Mouse (Mus musculus) MEL (cell line): ENCODE results near the gene Csf2ra. TPM values are rescaled to one million over a fixed set of nuclear protein-coding genes. Genes with fewer than 3 reads are reported as not detected.
A peak's percentile ranks its signal among the peaks of the same experiment; 100 is the strongest.

ENCODE experiments used
- DNase-seq: peaks from one replicate; pipeline ENCODE4 v3.0.0; 2011; ENCODE audit warnings: low read depth, low spot score
- H3K27ac ChIP-seq: 2 replicates; pipeline ENCODE4 v1.5.1; 2012; ENCODE audit warnings: low read depth, mild to moderate bottlenecking, control low read depth, low read length, moderate library complexity; ENCODE audit not compliant: control insufficient read depth
- H3K27me3 ChIP-seq, 2 experiments: fragments of 150-350 bp in 1 of 2; sonication (generic) in 1 of 2; 2 replicates each; pipeline ENCODE4 v1.6.1; 2012; ENCODE audit warnings: low read length in 2 of 2, mild to moderate bottlenecking in 2 of 2, improper control_type of control experiment in 1 of 2, moderate library complexity in 1 of 2; ENCODE audit not compliant: insufficient read depth in 2 of 2, control insufficient read depth in 1 of 2
- H3K36me3 ChIP-seq, 2 experiments: 2 replicates each; pipeline ENCODE4 v1.6.1; 2012 to 2014; ENCODE audit warnings: low read length in 2 of 2, improper control_type of control experiment in 1 of 2, inconsistent platforms in 1 of 2, mild to moderate bottlenecking in 1 of 2; ENCODE audit not compliant: insufficient read depth in 2 of 2, control insufficient read depth in 1 of 2
- H3K4me1 ChIP-seq, 2 experiments: fragments of 150-350 bp in 1 of 2; sonication (generic) in 1 of 2; 2 replicates each; pipeline ENCODE4 v1.6.1; 2012; ENCODE audit warnings: low read length in 2 of 2, improper control_type of control experiment in 1 of 2, mild to moderate bottlenecking in 1 of 2; ENCODE audit not compliant: insufficient read depth in 2 of 2, control insufficient read depth in 1 of 2
- H3K4me3 ChIP-seq, 2 experiments: fragments of 150-350 bp in 1 of 2; sonication (generic) in 1 of 2; 2 replicates each; pipeline ENCODE4 v1.5.1; 2012; ENCODE audit warnings: low read depth in 2 of 2, low read length in 2 of 2, mild to moderate bottlenecking in 2 of 2, moderate library complexity in 2 of 2, control low read depth in 1 of 2, improper control_type of control experiment in 1 of 2; ENCODE audit not compliant: control insufficient read depth in 1 of 2, insufficient read depth in 1 of 2
- H3K79me2 ChIP-seq: 2 replicates; pipeline ENCODE4 v1.6.1; 2012; ENCODE audit warnings: mild to moderate bottlenecking, low read length, moderate library complexity; ENCODE audit not compliant: control insufficient read depth, poor library complexity, insufficient read depth
- H3K9ac ChIP-seq: 2 replicates; pipeline ENCODE4 v1.6.1; 2012; ENCODE audit warnings: low read depth, mild to moderate bottlenecking, control low read depth, low read length, moderate library complexity; ENCODE audit not compliant: control insufficient read depth, poor library complexity, severe bottlenecking
- H3K9me3 ChIP-seq: fragments of 150-350 bp; sonication (generic); replicated peaks from 2 replicates; pipeline ENCODE4 v1.6.1; 2012; ENCODE audit warnings: mild to moderate bottlenecking, low read length, improper control_type of control experiment, moderate library complexity; ENCODE audit not compliant: insufficient read depth
- BHLHE40 ChIP-seq: IDR thresholded peaks from 2 replicates; pipeline ENCODE4 v1.6.1; 2012; ENCODE audit warnings: low read depth, mild to moderate bottlenecking, inconsistent platforms, low read length, improper control_type of control experiment, borderline replicate concordance
- CHD1 ChIP-seq: IDR thresholded peaks from 2 replicates; pipeline ENCODE4 v1.6.1; 2012; ENCODE audit warnings: low read depth, mild to moderate bottlenecking, inconsistent platforms, low read length, improper control_type of control experiment
- CHD2 ChIP-seq: IDR thresholded peaks from 2 replicates; pipeline ENCODE4 v1.6.1; 2011; ENCODE audit warnings: low read length, improper control_type of control experiment
- E2F4 ChIP-seq: IDR thresholded peaks from 2 replicates; pipeline ENCODE4 v1.6.1; 2011; ENCODE audit warnings: low read depth, low read length, improper control_type of control experiment, borderline replicate concordance
- ELF1 ChIP-seq: IDR thresholded peaks from 2 replicates; pipeline ENCODE4 v1.6.1; 2014; ENCODE audit warnings: low read depth, mild to moderate bottlenecking, inconsistent platforms, low read length, improper control_type of control experiment, moderate library complexity
- EP300 ChIP-seq, 2 experiments: IDR thresholded peaks; 2 replicates each; pipeline ENCODE4 v1.6.1; 2011; ENCODE audit warnings: improper control_type of control experiment in 2 of 2, low read length in 2 of 2, low read depth in 1 of 2, mild to moderate bottlenecking in 1 of 2
- ETS1 ChIP-seq: IDR thresholded peaks from 2 replicates; pipeline ENCODE4 v1.6.1; 2012; ENCODE audit warnings: low read depth, mild to moderate bottlenecking, inconsistent platforms, low read length, improper control_type of control experiment, moderate library complexity
- GABPA ChIP-seq: IDR thresholded peaks from 2 replicates; pipeline ENCODE4 v1.6.1; 2012; ENCODE audit warnings: low read depth, mild to moderate bottlenecking, inconsistent platforms, low read length, improper control_type of control experiment, moderate library complexity
- GATA1 ChIP-seq: IDR thresholded peaks from 2 replicates; pipeline ENCODE4 v1.6.1; 2011; ENCODE audit warnings: low read depth, low read length, improper control_type of control experiment
- HCFC1 ChIP-seq: IDR thresholded peaks from 2 replicates; pipeline ENCODE4 v1.6.1; 2012; ENCODE audit warnings: low read depth, mild to moderate bottlenecking, inconsistent platforms, low read length, improper control_type of control experiment, moderate library complexity
- JUND ChIP-seq: IDR thresholded peaks from 2 replicates; pipeline ENCODE4 v1.6.1; 2011; ENCODE audit warnings: low read depth, mild to moderate bottlenecking, improper control_type of control experiment, low read length
- KAT2A ChIP-seq: conservative IDR thresholded peaks from 2 replicates; pipeline ENCODE4 v1.6.1; 2012; ENCODE audit warnings: low read depth, low read length, improper control_type of control experiment, inconsistent platforms
- MAFK ChIP-seq: IDR thresholded peaks from 2 replicates; pipeline ENCODE4 v1.6.1; 2011; ENCODE audit warnings: low read depth, mild to moderate bottlenecking, low read length, improper control_type of control experiment, borderline replicate concordance
- MAX ChIP-seq: IDR thresholded peaks from 2 replicates; pipeline ENCODE4 v1.6.1; 2011; ENCODE audit warnings: low read length, improper control_type of control experiment
- MAZ ChIP-seq: IDR thresholded peaks from 2 replicates; pipeline ENCODE4 v1.6.1; 2012; ENCODE audit warnings: low read depth, mild to moderate bottlenecking, inconsistent platforms, low read length, improper control_type of control experiment
- MEF2A ChIP-seq: IDR thresholded peaks from 2 replicates; pipeline ENCODE4 v1.6.1; 2014; ENCODE audit warnings: low read depth, mild to moderate bottlenecking, inconsistent platforms, low read length, improper control_type of control experiment; ENCODE audit not compliant: poor library complexity, insufficient replicate concordance, severe bottlenecking; ENCODE audit errors: extremely low read depth
- MXI1 ChIP-seq: IDR thresholded peaks from 2 replicates; pipeline ENCODE4 v1.6.1; 2011; ENCODE audit warnings: mild to moderate bottlenecking, low read depth, low read length, improper control_type of control experiment
- MYB ChIP-seq: IDR thresholded peaks from 2 replicates; pipeline ENCODE4 v1.6.1; 2011; ENCODE audit warnings: mild to moderate bottlenecking, low read depth, low read length, improper control_type of control experiment
- MYC ChIP-seq: IDR thresholded peaks from 2 replicates; pipeline ENCODE4 v1.6.1; 2011; ENCODE audit warnings: low read depth, mild to moderate bottlenecking, low read length, improper control_type of control experiment, moderate library complexity
- NELFE ChIP-seq: IDR thresholded peaks from 2 replicates; pipeline ENCODE4 v1.6.1; 2011; ENCODE audit warnings: low read depth, low read length, improper control_type of control experiment
- NRF1 ChIP-seq: IDR thresholded peaks from 2 replicates; pipeline ENCODE4 v1.6.1; 2014; ENCODE audit warnings: low read depth, mild to moderate bottlenecking, inconsistent platforms, low read length, improper control_type of control experiment, moderate library complexity; ENCODE audit not compliant: poor library complexity, insufficient read depth, severe bottlenecking
- POLR2A ChIP-seq, 2 experiments: IDR thresholded peaks; 2 replicates each; pipeline ENCODE4 v1.6.1; 2011 to 2012; ENCODE audit warnings: low read length in 2 of 2, mild to moderate bottlenecking in 2 of 2, control low read depth in 1 of 2, improper control_type of control experiment in 1 of 2, low read depth in 1 of 2, moderate library complexity in 1 of 2; ENCODE audit not compliant: control insufficient read depth in 1 of 2, insufficient read depth in 1 of 2, poor library complexity in 1 of 2
- POLR2AphosphoS2 ChIP-seq: IDR thresholded peaks from 2 replicates; pipeline ENCODE4 v1.6.1; 2011; ENCODE audit warnings: low read length, improper control_type of control experiment
- POLR2AphosphoS5 ChIP-seq: IDR thresholded peaks from 2 replicates; pipeline ENCODE4 v1.6.1; 2012; ENCODE audit warnings: low read depth, borderline replicate concordance, mild to moderate bottlenecking, inconsistent platforms, low read length, moderate library complexity, mixed read lengths
- RAD21 ChIP-seq: IDR thresholded peaks from 2 replicates; pipeline ENCODE4 v1.6.1; 2011; ENCODE audit warnings: mild to moderate bottlenecking, low read depth, low read length, improper control_type of control experiment
- RCOR1 ChIP-seq: IDR thresholded peaks from 2 replicates; pipeline ENCODE4 v1.6.1; 2012; ENCODE audit warnings: low read depth, mild to moderate bottlenecking, inconsistent platforms, low read length, improper control_type of control experiment
- SIN3A ChIP-seq: IDR thresholded peaks from 2 replicates; pipeline ENCODE4 v1.6.1; 2012; ENCODE audit warnings: low read length, improper control_type of control experiment, inconsistent platforms
- SMC3 ChIP-seq: IDR thresholded peaks from 2 replicates; pipeline ENCODE4 v1.6.1; 2011; ENCODE audit warnings: low read depth, low read length, improper control_type of control experiment
- TAL1 ChIP-seq: IDR thresholded peaks from 2 replicates; pipeline ENCODE4 v1.6.1; 2012; ENCODE audit warnings: mild to moderate bottlenecking, inconsistent platforms, low read length, moderate library complexity, mixed read lengths
- TBP ChIP-seq: IDR thresholded peaks from 2 replicates; pipeline ENCODE4 v1.8.0; 2011; ENCODE audit warnings: low read depth, low read length, improper control_type of control experiment
- TCF12 ChIP-seq: IDR thresholded peaks from 2 replicates; pipeline ENCODE4 v1.6.1; 2014; ENCODE audit warnings: low read depth, mild to moderate bottlenecking, inconsistent platforms, low read length, improper control_type of control experiment, moderate library complexity
- USF1 ChIP-seq: IDR thresholded peaks from 2 replicates; pipeline ENCODE4 v1.6.1; 2014; ENCODE audit warnings: low read depth, mild to moderate bottlenecking, inconsistent platforms, low read length, improper control_type of control experiment, moderate library complexity
- ZC3H11A ChIP-seq: IDR thresholded peaks from 2 replicates; pipeline ENCODE4 v1.6.1; 2012; ENCODE audit warnings: low read depth, mild to moderate bottlenecking, inconsistent platforms, low read length, improper control_type of control experiment
- ZKSCAN1 ChIP-seq: IDR thresholded peaks from 2 replicates; pipeline ENCODE4 v1.6.1; 2012; ENCODE audit warnings: low read depth, mild to moderate bottlenecking, inconsistent platforms, low read length, improper control_type of control experiment, moderate library complexity
- ZMIZ1 ChIP-seq: IDR thresholded peaks from 2 replicates; pipeline ENCODE4 v1.6.1; 2012; ENCODE audit warnings: low read depth, mild to moderate bottlenecking, inconsistent platforms, low read length, improper control_type of control experiment, moderate library complexity
- ZNF384 ChIP-seq: IDR thresholded peaks from 2 replicates; pipeline ENCODE4 v1.6.1; 2012; ENCODE audit warnings: low read depth, mild to moderate bottlenecking, inconsistent platforms, low read length, improper control_type of control experiment
- polyA plus RNA-seq, 2 experiments: library from polyadenylated mRNA; stranded (reverse) in 1 of 2; unstranded in 1 of 2; fragments of >175 nt in 1 of 2; fragments of >200 nt in 1 of 2; gene quantifications; 2 replicates each; pipeline versions ENCODE4 v1.2.1 to v1.2.4; 2012; ENCODE audit warnings: low replicate concordance in 2 of 2, low read depth in 1 of 2; ENCODE audit not compliant: insufficient read length in 2 of 2, insufficient read depth in 1 of 2, missing spikeins in 1 of 2
- total RNA-seq: library from RNA; depleted of rRNA; stranded (reverse); fragments of 300-350 nt; gene quantifications from 2 replicates; pipeline ENCODE4 v1.2.3, GENCODE M21; 2012

Csf2ra gene
- total and polyA plus RNA-seq, 3 experiments, result not detected

GRCm38 (mm10) chr19:61256166-61256887 lies 28.1 kb upstream of the Csf2ra start:
- no peaks in the 10 kb centered on the region for H3K36me3 ChIP-seq
- no peak for TF ChIP-seq HCFC1
- TF ChIP-seq NELFE, result no peak
- no peak for TF ChIP-seq MEF2A
- no peak for TF ChIP-seq MYB
- no peak for TF ChIP-seq ELF1
- TF ChIP-seq NRF1, result no peak
- TF ChIP-seq JUND, result no peak; the same call in 1 of the 2 replicates
- no peak for TF ChIP-seq SMC3
- no peak for TF ChIP-seq E2F4
- TF ChIP-seq MAZ, result no peak
- no peak; the same call in 1 of the 2 replicates for TF ChIP-seq POLR2AphosphoS2
- no peak for TF ChIP-seq TBP
- peak; percentile 49; the same call in 1 of the 2 replicates for TF ChIP-seq RCOR1
- no peak for TF ChIP-seq RAD21
- peak; percentile 72; the same call in 1 of the 2 replicates for TF ChIP-seq ETS1
- no peak for TF ChIP-seq KAT2A
- no peak for TF ChIP-seq MYC
- no peak for TF ChIP-seq ZNF384
- TF ChIP-seq CHD2, result no peak
- TF ChIP-seq ZKSCAN1, result no peak
- TF ChIP-seq USF1, result 0 out of 2 replicates have a peak, but pooled peaks have one; percentile 12
- TF ChIP-seq SIN3A, result no peak
- TF ChIP-seq EP300 (IDR thresholded peaks at IDR 0.05; ENCODE audit: low read depth in 1 of 2, low read length in 2 of 2), result peak; percentile 64 to 66
- no peak for TF ChIP-seq MAX
- peak; percentile 52 for TF ChIP-seq GATA1
- TF ChIP-seq GABPA, result no peak
- peak; percentile 29; the same call in 1 of the 2 replicates for TF ChIP-seq MXI1
- no peak for TF ChIP-seq POLR2A (IDR thresholded peaks at IDR 0.05; ENCODE audit: control insufficient read depth in 1 of 2, insufficient read depth in 1 of 2, low read depth in 1 of 2, low read length in 2 of 2, poor library complexity in 1 of 2)
- no peak for TF ChIP-seq POLR2AphosphoS5
- TF ChIP-seq MAFK, result no peak
- no peak for TF ChIP-seq ZMIZ1
- no peak for TF ChIP-seq TAL1
- TF ChIP-seq CHD1, result no peak
- TF ChIP-seq ZC3H11A, result no peak
- peak; percentile 29; the same call in 1 of the 2 replicates for TF ChIP-seq BHLHE40
- TF ChIP-seq TCF12, result peak; percentile 71; the same call in 1 of the 2 replicates

More at GRCm38 (mm10) chr19:61256166-61256887, 28.1 kb upstream of the Csf2ra start:
- Histone ChIP-seq H3K79me2 (no peaks in the 10 kb centered on the region), H3K9me3 (0 out of 2 replicates have a peak, but pooled peaks cover 1% of the 10 kb centered on the region), H3K9ac (no peak overlapping the region), H3K4me3 (no peak overlapping the region), H3K27ac (no peak overlapping the region), H3K27me3 (no peaks in the 10 kb centered on the region), H3K4me1 (peaks cover 3 to 6% of the 10 kb centered on the region in 2 experiments; a peak in 2 of 4 replicates)
- peak; percentile 48 for DNase-seq
